In genomic region chr3:93360045-93360444, GRCm38 (mm10) we compare ENCODE assay signal across 9 mouse cellular contexts. TPM values are rescaled to one million over a fixed set of nuclear protein-coding genes. Genes with fewer than 3 reads are reported as not detected.
DNase-seq lines count a peak whose midpoint lies in the region; ATAC-seq and TF ChIP-seq lines count a peak whose summit lies in the region.
"Had no signal": no experiment of that assay in that cellular context is flagged by ENCODE, and none has a peak within 500 bp of the region (broad histone marks: within the 10 kb centered on the region; RNA-seq: fewer than 3 reads in every experiment).

No protein-coding gene starts in this region.

- peak; percentile 84 to 89 for TF ChIP-seq CTCF in CH12.LX (conservative IDR thresholded peaks at IDR 0.05 in 1 of 2, IDR thresholded peaks at IDR 0.05 in 1 of 2; ENCODE audit: low read depth in 2 of 2, low read length in 2 of 2)

- no peak overlapping the region for H3K9ac ChIP-seq in CH12.LX (ENCODE audit: insufficient read depth, low read depth)
- H3K9ac ChIP-seq: limb, embryonic 15.5 days had no signal

- TF ChIP-seq RAD21 in CH12.LX (IDR thresholded peaks at IDR 0.05; ENCODE audit: low read depth, low read length): peak; percentile 52

- H3K27ac ChIP-seq in CH12.LX (ENCODE audit: insufficient read depth, low read depth): no peak overlapping the region
- H3K27ac ChIP-seq: limb, embryonic 15.5 days had no signal

- peaks cover 2 to 9% of the 10 kb centered on the region in 2 experiments; a peak in 3 of 4 replicates for H3K4me1 ChIP-seq in CH12.LX (ENCODE audit: control insufficient read depth in 1 of 2, insufficient read depth in 2 of 2)
- H3K4me1 ChIP-seq: limb, embryonic 15.5 days had no signal

- no peak for TF ChIP-seq POLR2A in CH12.LX (IDR thresholded peaks at IDR 0.05; ENCODE audit: low read depth, low read length)

- H3K4me3 ChIP-seq in CH12.LX (replicated peaks in 1 of 3; ENCODE audit: low read depth in 2 of 3, low read length in 2 of 3, poor library complexity in 1 of 3): no peak overlapping the region
- H3K4me3 ChIP-seq: limb, embryonic 15.5 days had no signal

- no peak for TF ChIP-seq EP300 in CH12.LX (IDR thresholded peaks at IDR 0.05; ENCODE audit: low read length)

- peak; percentile 91 for ATAC-seq in megakaryocyte-erythroid progenitor cell, adult 5-6 weeks (replicated peaks; ENCODE audit: low FRiP score, low TSS enrichment, poor library complexity, severe bottlenecking)

- H3K9me3 ChIP-seq in CH12.LX (replicated peaks; ENCODE audit: low read length): no peaks in the 10 kb centered on the region
- H3K9me3 ChIP-seq: limb, embryonic 15.5 days had no signal

- no peaks in the 10 kb centered on the region for H3K27me3 ChIP-seq in CH12.LX (replicated peaks)
- H3K27me3 ChIP-seq: limb, embryonic 15.5 days had no signal

- DNase-seq in cerebellum, adult 9-11 months: peak; percentile 2
- DNase-seq in cerebellum, adult 11-12 months: no peak
- DNase-seq in CH12.LX (ENCODE audit: extremely low read depth): peak; percentile 62
- DNase-seq in cerebellum, postnatal 25 days: peak; percentile 19 to 49
- DNase-seq in gastrocnemius, postnatal 25 days: peak; percentile 18
- peak; percentile 48 to 62 for DNase-seq in layer of hippocampus, postnatal 36 days
- DNase-seq in testis, postnatal 10 days (ENCODE audit: low spot score): peak; percentile 89

- dilution Hi-C loops in CH12.LX (cut with MboI; ENCODE audit: extremely low pct_ligation_motif_present, extremely low pct_unique_long_range_greater_than_20kb, low sequenced_read_pairs): no loop called here

- no peaks in the 10 kb centered on the region for H3K79me2 ChIP-seq in CH12.LX (replicated peaks; ENCODE audit: control insufficient read depth, extremely low read depth, insufficient read depth, poor library complexity, severe bottlenecking)

- H3K36me3 ChIP-seq in CH12.LX (replicated peaks in 1 of 2; ENCODE audit: control insufficient read depth in 1 of 2, insufficient read depth in 1 of 2, low read length in 1 of 2): no peaks in the 10 kb centered on the region
- H3K36me3 ChIP-seq: limb, embryonic 15.5 days had no signal

- no peak overlapping the region for H3K4me2 ChIP-seq in CH12.LX (ENCODE audit: insufficient read depth, low read depth, poor library complexity, severe bottlenecking)
- H3K4me2 ChIP-seq: limb, embryonic 15.5 days had no signal

- in situ Hi-C loops in CH12.LX (cut with MboI; ENCODE audit: low pct_ligation_motif_present, low pct_unique_long_range_greater_than_20kb, low sequenced_read_pairs): loop anchor here (10.0 kb wide), 2 partner anchors 135 to 245 kb away; no protein-coding TSS in a partner anchor

TF ChIP-seq in CH12.LX, 34 proteins besides CTCF, POLR2A, EP300 and RAD21:
- TF ChIP-seq E2F4 (IDR thresholded peaks at IDR 0.05; ENCODE audit: insufficient replicate concordance, low read depth, low read length) (no peak), IRF4 (IDR thresholded peaks at IDR 0.05; ENCODE audit: low read depth, low read length) (no peak), TBP (conservative IDR thresholded peaks at IDR 0.05; ENCODE audit: low read depth, low read length) (no peak), BHLHE40 (IDR thresholded peaks at IDR 0.05; ENCODE audit: low read depth, low read length) (no peak), MAZ (IDR thresholded peaks at IDR 0.05; ENCODE audit: low read depth, low read length) (no peak), MYC (IDR thresholded peaks at IDR 0.05; ENCODE audit: low read depth, low read length) (no peak), RCOR1 (conservative IDR thresholded peaks at IDR 0.05; ENCODE audit: low read depth, low read length) (no peak), USF1 (IDR thresholded peaks at IDR 0.05; ENCODE audit: low read depth, low read length) (no peak), SIN3A (IDR thresholded peaks at IDR 0.05; ENCODE audit: low read length) (no peak), USF2 (conservative IDR thresholded peaks at IDR 0.05; ENCODE audit: low read depth, low read length) (no peak), MXI1 (IDR thresholded peaks at IDR 0.05; ENCODE audit: low read depth, low read length) (no peak), NELFE (IDR thresholded peaks at IDR 0.05; ENCODE audit: low read depth, low read length) (peak; percentile 22; the same call in 1 of the 2 replicates), UBTF (IDR thresholded peaks at IDR 0.05; ENCODE audit: low read depth, low read length) (no peak), ETS1 (conservative IDR thresholded peaks at IDR 0.05; ENCODE audit: low read depth, low read length) (no peak), SMC3 (IDR thresholded peaks at IDR 0.05; ENCODE audit: low read depth, low read length) (peak; percentile 89), PAX5 (IDR thresholded peaks at IDR 0.05; ENCODE audit: low read length) (no peak), POLR2AphosphoS2 (IDR thresholded peaks at IDR 0.05; ENCODE audit: low read depth, low read length) (no peak), ZMIZ1 (IDR thresholded peaks at IDR 0.05; ENCODE audit: low read depth, low read length) (no peak), CHD1 (IDR thresholded peaks at IDR 0.05; ENCODE audit: low read depth, low read length) (no peak), JUN (IDR thresholded peaks at IDR 0.05; ENCODE audit: insufficient read depth, low read depth, low read length) (no peak), ELF1 (IDR thresholded peaks at IDR 0.05; ENCODE audit: low read depth, low read length) (peak; percentile 14; the same call in 1 of the 2 replicates), JUND (conservative IDR thresholded peaks at IDR 0.05; ENCODE audit: low read depth, low read length) (no peak), MAX (IDR thresholded peaks at IDR 0.05; ENCODE audit: low read length) (no peak), MAFK (IDR thresholded peaks at IDR 0.05; ENCODE audit: insufficient replicate concordance, low read length) (no peak)

RNA-seq across cellular contexts. Expression of gene Rptn, which starts 33.5 kb away (rescaled TPM):
- total RNA-seq in CH12.LX (2012; rRNA removed) (not detected in 2 replicates), CH12.LX (2014; rRNA removed) (not detected in 2 replicates)
- polyA plus RNA-seq in CH12.LX (2012; ENCODE audit: insufficient read length, low read depth): not detected in 2 replicates
- not detected for total RNA-seq in gastrocnemius, postnatal 25 days (2021)
- not detected for total RNA-seq in layer of hippocampus, postnatal 36 days (2021)
- total RNA-seq in megakaryocyte-erythroid progenitor cell, adult 5-6 weeks (2014; fragmentation: Nextera tagmentation): not detected in 2 replicates
- total RNA-seq in megakaryocyte-erythroid progenitor cell, adult 5-6 weeks (2017): not detected in 2 replicates

RNA-seq across cellular contexts. Expression of gene Hrnr, which starts 40.5 kb away (rescaled TPM):
- not detected in 2 replicates for total RNA-seq in CH12.LX (2012; rRNA removed)
- total RNA-seq in CH12.LX (2014; rRNA removed): not detected in 2 replicates
- not detected in 2 replicates for polyA plus RNA-seq in CH12.LX (2012; ENCODE audit: insufficient read length, low read depth)
- not detected for total RNA-seq in gastrocnemius, postnatal 25 days (2021)
- total RNA-seq in layer of hippocampus, postnatal 36 days (2021): not detected
- not detected in 2 replicates for total RNA-seq in megakaryocyte-erythroid progenitor cell, adult 5-6 weeks (2014; fragmentation: Nextera tagmentation)
- total RNA-seq in megakaryocyte-erythroid progenitor cell, adult 5-6 weeks (2017): not detected in 2 replicates
